Mouse (Mus musculus) CH12.LX (cell line): ENCODE data around the gene Fkbp11.

ENCODE experiments used
- BHLHE40 ChIP-seq: IDR thresholded peaks from 2 replicates; pipeline ENCODE4 v1.6.1; 2011; ENCODE audit warnings: mild to moderate bottlenecking, low read depth, low read length, improper control_type of control experiment
- CTCF ChIP-seq, 2 experiments: IDR thresholded peaks in 1 of 2; conservative IDR thresholded peaks in 1 of 2; 2 replicates each; pipeline ENCODE4 v1.5.1; 2011 to 2012; ENCODE audit warnings: low read depth in 2 of 2, low read length in 2 of 2, improper control_type of control experiment in 1 of 2, inconsistent platforms in 1 of 2, mild to moderate bottlenecking in 1 of 2, moderate library complexity in 1 of 2
- ETS1 ChIP-seq: conservative IDR thresholded peaks from 2 replicates; pipeline ENCODE4 v1.6.1; 2012; ENCODE audit warnings: low read depth, mild to moderate bottlenecking, inconsistent platforms, low read length, improper control_type of control experiment, moderate library complexity
- KAT2A ChIP-seq: IDR thresholded peaks from 2 replicates; pipeline ENCODE4 v1.6.1; 2012; ENCODE audit warnings: low read length, improper control_type of control experiment, inconsistent platforms; ENCODE audit not compliant: insufficient replicate concordance
- MAFK ChIP-seq: IDR thresholded peaks from 2 replicates; pipeline ENCODE4 v1.6.1; 2011; ENCODE audit warnings: low read length, improper control_type of control experiment; ENCODE audit not compliant: insufficient replicate concordance
- MAX ChIP-seq: IDR thresholded peaks from 2 replicates; pipeline ENCODE4 v1.6.1; 2011; ENCODE audit warnings: low read length, improper control_type of control experiment
- MYC ChIP-seq: IDR thresholded peaks from 2 replicates; pipeline ENCODE4 v1.6.1; 2011; ENCODE audit warnings: low read depth, mild to moderate bottlenecking, improper control_type of control experiment, low read length
- NRF1 ChIP-seq: IDR thresholded peaks from 2 replicates; pipeline ENCODE4 v1.6.1; 2014; ENCODE audit warnings: low read depth, mild to moderate bottlenecking, inconsistent platforms, low read length, improper control_type of control experiment, moderate library complexity
- POLR2A ChIP-seq: IDR thresholded peaks from 2 replicates; pipeline ENCODE4 v1.6.1; 2011; ENCODE audit warnings: low read depth, mild to moderate bottlenecking, improper control_type of control experiment, low read length
- TBP ChIP-seq: conservative IDR thresholded peaks from 2 replicates; pipeline ENCODE4 v1.6.1; 2011; ENCODE audit warnings: low read depth, low read length, improper control_type of control experiment
- ZNF384 ChIP-seq: IDR thresholded peaks from 2 replicates; pipeline ENCODE4 v1.6.1; 2012; ENCODE audit warnings: low read depth, low read length, improper control_type of control experiment, inconsistent platforms

GRCm38 (mm10) chr15:98736521-98736920, 8.5 kb upstream of the Fkbp11 start:
- no peak for TF ChIP-seq POLR2A
- no peak for TF ChIP-seq MAX
- no peak for TF ChIP-seq KAT2A
- TF ChIP-seq CTCF (conservative IDR thresholded peaks at IDR 0.05 in 1 of 2, IDR thresholded peaks at IDR 0.05 in 1 of 2; ENCODE audit: low read depth in 2 of 2, low read length in 2 of 2) = no peak
- TF ChIP-seq ZNF384 = no peak
- TF ChIP-seq BHLHE40 = no peak
- no peak for TF ChIP-seq ETS1
- TF ChIP-seq MYC = no peak
- TF ChIP-seq MAFK = no peak
- no peak for TF ChIP-seq NRF1
- no peak for TF ChIP-seq TBP
